Mouse (Mus musculus) embryonic fibroblast, embryonic 13.5 days (primary cell): ENCODE measurements around the gene 1520401A03Rik.

ENCODE experiments used
- CTCF ChIP-seq: IDR thresholded peaks from 2 replicates; pipeline ENCODE4 v1.5.1; 2011; ENCODE audit warnings: mild to moderate bottlenecking, control low read depth, low read length, moderate library complexity, borderline replicate concordance; ENCODE audit not compliant: insufficient read depth
- POLR2A ChIP-seq: IDR thresholded peaks from 2 replicates; pipeline ENCODE4 v1.6.1; 2011; ENCODE audit warnings: low read depth, mild to moderate bottlenecking, control low read depth, low read length, moderate library complexity

GRCm38 (mm10) chr17:23704741-23705140, 17.8 kb downstream of the 1520401A03Rik start:
- TF ChIP-seq POLR2A: no peak
- no peak for TF ChIP-seq CTCF
